Mouse (Mus musculus): ENCODE measurements around the gene Slc8a1. TPM values are rescaled to one million over a fixed set of nuclear protein-coding genes. Genes with fewer than 3 reads are reported as not detected.

Slc8a1 gene
- polyA plus RNA-seq, 1 experiment from 2014 or later: 0.69 TPM

DNA sequence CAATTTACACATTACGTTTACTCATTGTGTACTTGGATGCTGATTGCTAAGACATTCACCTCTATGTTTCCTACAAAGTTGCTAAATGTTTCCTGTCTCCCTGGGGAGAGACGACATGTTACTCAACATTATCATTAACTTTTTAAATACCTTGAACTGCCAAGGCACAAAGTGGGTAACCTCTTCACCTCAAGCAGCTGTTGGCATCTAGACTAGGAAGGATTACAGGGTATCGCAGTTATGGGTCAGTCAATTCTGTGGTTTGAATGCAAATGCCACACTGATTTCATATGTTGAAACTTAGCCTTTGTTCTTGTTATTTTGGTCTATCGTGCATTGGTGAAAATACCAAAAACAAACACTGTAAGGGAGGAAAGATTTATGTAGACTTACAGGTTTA, 378.1 kb downstream of the Slc8a1 start:
- Histone ChIP-seq H3K4me2 (ENCODE audit: low read depth, low read length) (no peak overlapping the region), H3K4me3 (ENCODE audit: low read depth, low read length) (no peak overlapping the region), H3K27ac (ENCODE audit: low read depth) (no peak overlapping the region), H3K36me3 (replicated peaks; ENCODE audit: insufficient read depth, low read length) (no peaks in the 10 kb centered on the region), H3K4me1 (ENCODE audit: insufficient read depth) (no peaks in the 10 kb centered on the region), H3K9ac (replicated peaks) (no peak overlapping the region), H3K27me3 (ENCODE audit: insufficient read depth, low read length) (no peaks in the 10 kb centered on the region), H3K9me3 (ENCODE audit: low read length) (no peaks in the 10 kb centered on the region; the same call in 1 of the 2 replicates)
- WGBS (ENCODE audit: insufficient replicate concordance): 66% methylated on average over 4 of the region's 4 CpGs
- DNase-seq (no peak), ATAC-seq (no peak)
- no peak for TF ChIP-seq CTCF (IDR thresholded peaks at IDR 0.05; ENCODE audit: low read depth)
- no peak for TF ChIP-seq EP300 (IDR thresholded peaks at IDR 0.05; ENCODE audit: low read depth)

DNA sequence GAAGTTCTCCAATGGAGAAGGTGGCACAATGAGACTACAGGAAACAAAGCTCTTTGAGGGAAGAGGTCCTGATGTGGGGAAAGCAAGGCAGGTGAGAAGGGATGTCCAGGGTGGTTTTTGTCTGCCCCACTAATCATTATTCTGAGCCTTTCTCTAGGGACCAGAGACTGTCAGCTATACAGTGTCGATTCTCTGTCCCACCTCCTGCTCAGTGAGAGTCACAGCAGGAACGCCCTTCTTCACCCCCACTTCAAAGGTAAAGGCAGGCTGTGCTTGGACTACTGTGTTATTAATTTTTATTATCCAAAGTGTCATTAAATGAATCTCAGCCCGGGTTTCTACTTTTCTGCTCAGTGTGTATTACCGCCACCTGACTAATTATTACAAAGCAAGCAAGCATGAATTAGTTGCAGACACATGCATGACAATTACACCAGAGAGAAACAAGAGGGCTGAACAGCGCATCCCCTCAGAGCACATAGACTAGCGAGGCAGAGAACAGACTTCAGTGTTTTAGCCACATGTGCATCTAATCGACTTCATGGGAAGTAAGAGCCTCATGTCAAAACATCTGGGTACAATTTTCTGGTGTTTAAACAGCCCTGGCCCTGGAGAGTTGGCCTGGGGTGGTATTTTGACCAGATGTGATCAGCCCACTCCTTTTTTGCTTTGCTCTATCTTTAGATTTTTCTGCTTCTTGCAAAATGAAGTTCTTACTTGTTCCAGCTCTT, 402.0 kb downstream of the Slc8a1 start:
- Histone ChIP-seq H3K9ac (replicated peaks) (no peak overlapping the region), H3K36me3 (replicated peaks; ENCODE audit: insufficient read depth, low read length) (no peaks in the 10 kb centered on the region), H3K4me3 (ENCODE audit: low read depth, low read length) (no peak overlapping the region), H3K27ac (ENCODE audit: low read depth) (no peak overlapping the region), H3K4me1 (ENCODE audit: insufficient read depth) (no peaks in the 10 kb centered on the region), H3K27me3 (ENCODE audit: insufficient read depth, low read length) (no peaks in the 10 kb centered on the region), H3K4me2 (ENCODE audit: low read depth, low read length) (no peak overlapping the region), H3K9me3 (ENCODE audit: low read length) (no peaks in the 10 kb centered on the region)
- DNase-seq: no peak
- ATAC-seq: no peak
- WGBS (ENCODE audit: insufficient replicate concordance): 69% methylated on average over 7 of the region's 7 CpGs
- TF ChIP-seq CTCF (IDR thresholded peaks at IDR 0.05; ENCODE audit: low read depth) (no peak), EP300 (IDR thresholded peaks at IDR 0.05; ENCODE audit: low read depth) (no peak)

DNA sequence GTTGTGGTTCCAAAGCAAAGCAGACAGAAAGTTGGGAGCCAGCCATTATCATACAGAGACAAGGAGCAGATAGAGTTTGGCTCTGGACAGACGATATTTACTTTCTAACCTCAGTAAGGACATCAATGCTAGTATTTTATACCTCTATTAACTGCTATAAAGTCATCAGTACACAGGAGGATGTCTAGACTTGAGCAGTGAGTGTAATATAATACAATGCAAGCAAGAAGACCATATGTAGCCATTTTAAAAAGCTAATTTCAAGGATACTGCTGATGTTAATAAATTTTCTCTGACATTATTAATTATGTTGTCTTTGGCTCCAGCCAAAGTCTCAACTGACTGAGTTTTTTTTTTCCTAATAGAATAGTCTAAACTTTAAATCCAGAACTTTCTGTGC, 402.7 kb downstream of the Slc8a1 start:
- Histone ChIP-seq H3K9me3 (ENCODE audit: low read length) (no peaks in the 10 kb centered on the region), H3K36me3 (replicated peaks; ENCODE audit: insufficient read depth, low read length) (no peaks in the 10 kb centered on the region), H3K27ac (ENCODE audit: low read depth) (no peak overlapping the region), H3K4me3 (ENCODE audit: low read depth, low read length) (no peak overlapping the region), H3K9ac (replicated peaks) (no peak overlapping the region), H3K27me3 (ENCODE audit: insufficient read depth, low read length) (no peaks in the 10 kb centered on the region), H3K4me1 (ENCODE audit: insufficient read depth) (no peaks in the 10 kb centered on the region), H3K4me2 (ENCODE audit: low read depth, low read length) (no peak overlapping the region)
- ATAC-seq (no peak), DNase-seq (no peak)
- 76% methylated on average over 1 of the region's 1 CpGs for WGBS (ENCODE audit: insufficient replicate concordance)
- no peak for TF ChIP-seq CTCF (IDR thresholded peaks at IDR 0.05; ENCODE audit: low read depth)
- TF ChIP-seq EP300 (IDR thresholded peaks at IDR 0.05; ENCODE audit: low read depth): no peak

All from liver, postnatal 0 days (tissue).